Mouse (Mus musculus): ENCODE measurements around the gene Idi1.
"Not testable (repeated sequence)": the region's sequence is repeated elsewhere in the genome, so short reads cannot be mapped to it uniquely, and the experiment has no call there.

Gene Idi1

GRCm38 (mm10) chr13:8885445-8886184 lies at the start of gene Idi1:
TSS of gene Idi1 (plus strand) at chr13:8885501.
- ATAC-seq (ENCODE audit: low TSS enrichment) = peak; percentile 98

- ATAC-seq (ENCODE audit: low TSS enrichment) = no peak
These were observed 46.9 kb upstream of the Idi1 start for GRCm38 (mm10) chr13:8838394-8838793.

- no peak for ATAC-seq (ENCODE audit: low TSS enrichment)
These were observed 46.2 kb upstream of the Idi1 start for GRCm38 (mm10) chr13:8839111-8839510.

- no peak for ATAC-seq (ENCODE audit: low TSS enrichment)
These were observed 45.4 kb upstream of the Idi1 start for GRCm38 (mm10) chr13:8839937-8840336.

GRCm38 (mm10) chr13:8840941-8841340 lies 44.4 kb upstream of the Idi1 start:
- ATAC-seq (ENCODE audit: low TSS enrichment) = no peak

GRCm38 (mm10) chr13:8841846-8842245 lies 43.5 kb upstream of the Idi1 start:
- ATAC-seq (ENCODE audit: low TSS enrichment) = not testable (repeated sequence)

- ATAC-seq (ENCODE audit: low TSS enrichment) = 0 out of 2 replicates have a peak, but pooled peaks have one; percentile 34
These were observed 43.0 kb upstream of the Idi1 start for GRCm38 (mm10) chr13:8842273-8842672.

GRCm38 (mm10) chr13:8847702-8848101 lies 37.6 kb upstream of the Idi1 start:
- peak; percentile 79 for ATAC-seq (ENCODE audit: low TSS enrichment)

- ATAC-seq (ENCODE audit: low TSS enrichment) = no peak
These were observed 36.0 kb upstream of the Idi1 start for GRCm38 (mm10) chr13:8849311-8849710.

GRCm38 (mm10) chr13:8853424-8853823 lies 31.9 kb upstream of the Idi1 start:
- ATAC-seq (ENCODE audit: low TSS enrichment) = no peak

GRCm38 (mm10) chr13:8854769-8855168 lies 30.5 kb upstream of the Idi1 start:
- ATAC-seq (ENCODE audit: low TSS enrichment) = no peak

- ATAC-seq (ENCODE audit: low TSS enrichment) = no peak
These were observed 26.8 kb upstream of the Idi1 start for GRCm38 (mm10) chr13:8858453-8858852.

GRCm38 (mm10) chr13:8860861-8861260 lies 24.4 kb upstream of the Idi1 start:
- no peak for ATAC-seq (ENCODE audit: low TSS enrichment)

- no peak for ATAC-seq (ENCODE audit: low TSS enrichment)
These were observed 20.3 kb upstream of the Idi1 start for GRCm38 (mm10) chr13:8864990-8865389.

- no peak for ATAC-seq (ENCODE audit: low TSS enrichment)
These were observed 18.7 kb upstream of the Idi1 start for GRCm38 (mm10) chr13:8866612-8867011.

GRCm38 (mm10) chr13:8869578-8870157 lies 15.6 kb upstream of the Idi1 start:
- no peak for ATAC-seq (ENCODE audit: low TSS enrichment)

GRCm38 (mm10) chr13:8870160-8870509 lies 15.2 kb upstream of the Idi1 start:
- ATAC-seq (ENCODE audit: low TSS enrichment) = no peak

- ATAC-seq (ENCODE audit: low TSS enrichment) = peak; percentile 89
These were observed 14.6 kb upstream of the Idi1 start for GRCm38 (mm10) chr13:8870510-8871313.

- peak; percentile 84 for ATAC-seq (ENCODE audit: low TSS enrichment)
These were observed 13.9 kb upstream of the Idi1 start, which contains the start of gene Wdr37 for GRCm38 (mm10) chr13:8871314-8871962. TSS of gene Wdr37 (minus strand) at chr13:8871909.

GRCm38 (mm10) chr13:8873776-8874175 lies 11.5 kb upstream of the Idi1 start:
- no peak for ATAC-seq (ENCODE audit: low TSS enrichment)

GRCm38 (mm10) chr13:8881611-8882010 lies 3.7 kb upstream of the Idi1 start:
- no peak for ATAC-seq (ENCODE audit: low TSS enrichment)

- not testable (repeated sequence) for ATAC-seq (ENCODE audit: low TSS enrichment)
These were observed 1.4 kb upstream of the Idi1 start for GRCm38 (mm10) chr13:8883870-8884269.
